28 mouse cellular contexts compared by ENCODE assay signal in genomic region chr17:71191063-71191462, GRCm38 (mm10). TPM values are rescaled to one million over a fixed set of nuclear protein-coding genes. Genes with fewer than 3 reads are reported as not detected.
DNase-seq lines count a peak whose midpoint lies in the region; ATAC-seq and TF ChIP-seq lines count a peak whose summit lies in the region.
"Had no signal": no experiment of that assay in that cellular context is flagged by ENCODE, and none has a peak within 500 bp of the region (broad histone marks: within the 10 kb centered on the region; RNA-seq: fewer than 3 reads in every experiment).

No protein-coding gene starts in this region.

- H3K4me1 ChIP-seq in liver, adult 2 months (ENCODE audit: control insufficient read depth, insufficient read depth, low read length), result peaks cover 38% of the 10 kb centered on the region
- peaks cover 17% of the 10 kb centered on the region; the same call in 1 of the 2 replicates for H3K4me1 ChIP-seq in lung, postnatal 0 days (ENCODE audit: insufficient read depth, low read depth, low read length)
- peaks cover 36% of the 10 kb centered on the region for H3K4me1 ChIP-seq in lung, adult 2 months (ENCODE audit: control insufficient read depth, insufficient read depth, low read length)
- H3K4me1 ChIP-seq in intestine, postnatal 0 days (replicated peaks; ENCODE audit: control insufficient read depth, insufficient read depth, low read length), result no peaks in the 10 kb centered on the region; the same call in 1 of the 2 replicates
- H3K4me1 ChIP-seq in small intestine, adult 2 months (ENCODE audit: control insufficient read depth, insufficient read depth, insufficient read length, low read length), result peaks cover 28% of the 10 kb centered on the region; the same call in 1 of the 2 replicates

- DNase-seq in liver, adult 2 months (ENCODE audit: extremely low read depth, low read depth, low spot score), result peak; percentile 74
- DNase-seq in liver, result no peak
- DNase-seq in lung, postnatal 0 days (ENCODE audit: low spot score), result no peak
- DNase-seq in lung, adult 2 months, result no peak
- DNase-seq in layer of hippocampus, adult 2 months (ENCODE audit: low spot score in 2 of 2), result no peak
- no peak for DNase-seq in retina, embryonic 14.5 days (ENCODE audit: low spot score)
- DNase-seq: adrenal gland, adult 2 months; adrenal gland, postnatal 14 days; cerebellum, adult 11 months; cerebellum, adult 2 months; cerebellum, adult 9-11 months; cerebellum, postnatal 36 days; embryo, embryonic 11 days; gastrocnemius, postnatal 10 days; gastrocnemius, postnatal 36 days; heart, adult 2 months; heart, postnatal 14 days; heart, postnatal 4 days had no signal

- no peak overlapping the region for H3K4me3 ChIP-seq in liver, adult 2 months (ENCODE audit: insufficient read depth, low read depth, low read length)
- no peak overlapping the region for H3K4me3 ChIP-seq in lung, postnatal 0 days (ENCODE audit: low read depth, low read length)
- no peak overlapping the region for H3K4me3 ChIP-seq in lung, adult 2 months (replicated peaks; ENCODE audit: extremely low read depth, low read depth, low read length)
- no peak overlapping the region for H3K4me3 ChIP-seq in intestine, postnatal 0 days (ENCODE audit: low read depth, low read length)
- H3K4me3 ChIP-seq in small intestine, adult 2 months (ENCODE audit: low read depth, low read length), result no peak overlapping the region
- no peak overlapping the region for H3K4me3 ChIP-seq in layer of hippocampus, adult 2 months
- H3K4me3 ChIP-seq: embryonic facial prominence, embryonic 10.5 days; embryonic facial prominence, embryonic 13.5 days; erythroblast, embryonic 14.5 days; forebrain, embryonic 12.5 days; heart, adult 2 months; heart, embryonic 10.5 days; heart, embryonic 13.5 days; hindbrain, embryonic 15.5 days had no signal

- no peaks in the 10 kb centered on the region for H3K9me3 ChIP-seq in lung, postnatal 0 days (ENCODE audit: low read length)
- H3K9me3 ChIP-seq in intestine, postnatal 0 days (ENCODE audit: control insufficient read depth), result no peaks in the 10 kb centered on the region
- H3K9me3 ChIP-seq: forebrain, embryonic 12.5 days; hindbrain, embryonic 15.5 days had no signal

- H3K36me3 ChIP-seq in liver, adult 2 months (ENCODE audit: control insufficient read depth, insufficient read depth, low read length), result no peaks in the 10 kb centered on the region
- H3K36me3 ChIP-seq in lung, postnatal 0 days (ENCODE audit: insufficient read depth, low read length), result no peaks in the 10 kb centered on the region
- no peaks in the 10 kb centered on the region for H3K36me3 ChIP-seq in intestine, postnatal 0 days (ENCODE audit: control insufficient read depth, insufficient read depth)
- H3K36me3 ChIP-seq in small intestine, adult 2 months (ENCODE audit: control insufficient read depth, insufficient read depth, low read length), result no peaks in the 10 kb centered on the region
- H3K36me3 ChIP-seq: embryonic facial prominence, embryonic 13.5 days; forebrain, embryonic 12.5 days; heart, embryonic 10.5 days; heart, embryonic 13.5 days; hindbrain, embryonic 15.5 days had no signal

- TF ChIP-seq CTCF in liver, adult 2 months (IDR thresholded peaks at IDR 0.05; ENCODE audit: low read depth, low read length), result no peak
- no peak for TF ChIP-seq CTCF in lung, postnatal 0 days (IDR thresholded peaks at IDR 0.05)
- TF ChIP-seq CTCF in lung, adult 2 months (IDR thresholded peaks at IDR 0.05; ENCODE audit: insufficient read depth, low read length), result no peak
- no peak for TF ChIP-seq CTCF in intestine, postnatal 0 days (IDR thresholded peaks at IDR 0.05; ENCODE audit: low read depth)
- no peak for TF ChIP-seq CTCF in small intestine, adult 2 months (IDR thresholded peaks at IDR 0.05; ENCODE audit: extremely low read depth, insufficient read length, insufficient replicate concordance, low read depth, low read length)
- no peak for TF ChIP-seq CTCF in layer of hippocampus, adult 2 months (conservative IDR thresholded peaks at IDR 0.05)

- peaks cover 48% of the 10 kb centered on the region for H3K79me2 ChIP-seq in liver, adult 2 months (ENCODE audit: control insufficient read depth, insufficient read depth, low read length)

- H3K9ac ChIP-seq in liver, adult 2 months (ENCODE audit: low read depth, low read length), result peak overlapping the region; percentile 55
- H3K9ac ChIP-seq in lung, postnatal 0 days (replicated peaks; ENCODE audit: low read depth), result no peak overlapping the region
- H3K9ac ChIP-seq in intestine, postnatal 0 days (ENCODE audit: low read depth, low read length), result no peak overlapping the region
- H3K9ac ChIP-seq: embryonic facial prominence, embryonic 13.5 days; forebrain, embryonic 12.5 days; heart, embryonic 13.5 days; hindbrain, embryonic 15.5 days had no signal

- no peak for ATAC-seq in lung, postnatal 0 days
- peak; percentile 55 for ATAC-seq in intestine, postnatal 0 days
- ATAC-seq: forebrain, embryonic 16.5 days had no signal

- H3K27me3 ChIP-seq in liver, adult 2 months (ENCODE audit: control insufficient read depth, insufficient read depth, low read length), result no peaks in the 10 kb centered on the region
- no peaks in the 10 kb centered on the region for H3K27me3 ChIP-seq in lung, postnatal 0 days (replicated peaks; ENCODE audit: insufficient read depth, low read length)
- H3K27me3 ChIP-seq in intestine, postnatal 0 days (replicated peaks; ENCODE audit: control insufficient read depth, insufficient read depth, low read length), result no peaks in the 10 kb centered on the region
- no peaks in the 10 kb centered on the region for H3K27me3 ChIP-seq in small intestine, adult 2 months (ENCODE audit: control insufficient read depth, insufficient read depth, low read length)
- H3K27me3 ChIP-seq: embryonic facial prominence, embryonic 13.5 days; forebrain, embryonic 12.5 days; heart, embryonic 13.5 days; hindbrain, embryonic 15.5 days had no signal

- WGBS in liver, adult 2 months, result 74% methylated on average over 2 of the region's 2 CpGs
- WGBS in lung, postnatal 0 days, result 84% methylated on average over 2 of the region's 2 CpGs
- WGBS in lung, adult 2 months, result 74% methylated on average over 2 of the region's 2 CpGs
- WGBS in intestine, postnatal 0 days, result 86% methylated on average over 2 of the region's 2 CpGs
- WGBS in small intestine, adult 2 months, result 64% methylated on average over 2 of the region's 2 CpGs

- no peak for TF ChIP-seq EP300 in lung, postnatal 0 days (IDR thresholded peaks at IDR 0.05)

- H3K4me2 ChIP-seq in lung, postnatal 0 days (replicated peaks; ENCODE audit: low read depth, low read length), result peak overlapping the region; percentile 17; the same call in 1 of the 2 replicates
- peak overlapping the region; percentile 37 for H3K4me2 ChIP-seq in intestine, postnatal 0 days (replicated peaks; ENCODE audit: low read depth)
- H3K4me2 ChIP-seq: embryonic facial prominence, embryonic 13.5 days; forebrain, embryonic 12.5 days; heart, embryonic 13.5 days; hindbrain, embryonic 15.5 days had no signal

- TF ChIP-seq POLR2A in liver, adult 2 months (IDR thresholded peaks at IDR 0.05; ENCODE audit: extremely low read depth, insufficient read depth, low read length), result no peak
- no peak for TF ChIP-seq POLR2A in lung, adult 2 months (IDR thresholded peaks at IDR 0.05; ENCODE audit: borderline replicate concordance, extremely low read depth, low read depth, low read length)
- TF ChIP-seq POLR2A in small intestine, adult 2 months (IDR thresholded peaks at IDR 0.05; ENCODE audit: low read depth, low read length), result no peak

- peak overlapping the region; percentile 66 for H3K27ac ChIP-seq in liver, adult 2 months (replicated peaks; ENCODE audit: insufficient read depth, low read depth, low read length)
- H3K27ac ChIP-seq in lung, postnatal 0 days (ENCODE audit: low read length), result no peak overlapping the region
- H3K27ac ChIP-seq in intestine, postnatal 0 days (ENCODE audit: low read depth, low read length), result peak overlapping the region; percentile 81; the same call in 1 of the 2 replicates
- peak overlapping the region; percentile 96 for H3K27ac ChIP-seq in small intestine, adult 2 months (ENCODE audit: insufficient read depth, low read depth, low read length)
- H3K27ac ChIP-seq in layer of hippocampus, adult 2 months, result no peak overlapping the region
- H3K27ac ChIP-seq: embryonic facial prominence, embryonic 10.5 days; forebrain, embryonic 12.5 days; heart, adult 2 months; heart, embryonic 10.5 days; heart, embryonic 13.5 days; hindbrain, embryonic 15.5 days had no signal

RNA-seq across cellular contexts. Expression of gene Lpin2, which starts 8.7 kb away (rescaled TPM):
- 314 and 342 TPM in 2 replicates for total RNA-seq in liver, adult 2 months (2014; rRNA removed)
- polyA plus RNA-seq in liver, adult 2 months (2012; rRNA removed), result 22.4 and 24.9 TPM in 2 replicates
- polyA plus RNA-seq in lung, postnatal 0 days (2015; fragmentation: Nextera tagmentation; extraction: Ambion mirVana), result 54.1 and 65.8 TPM in 2 replicates
- polyA plus RNA-seq in lung, adult 2 months (2012; rRNA removed), result 51.2 and 55.8 TPM in 2 replicates
- 22.2 and 24.8 TPM in 2 replicates for polyA plus RNA-seq in intestine, postnatal 0 days (2015; fragmentation: Nextera tagmentation; extraction: Ambion mirVana)
- polyA plus RNA-seq in small intestine, adult 2 months (2012; rRNA removed), result 7.7 and 39.8 TPM in 2 replicates
- total RNA-seq in layer of hippocampus, adult 2 months (2021), result 100 to 1,000 TPM in 1 of 2 experiments, 10 to 100 TPM in 1; 95.8 to 109 TPM

Comparison
In these comparisons a context has a peak if more than half of its experiments do, and no peak if none do; other contexts are left out.
1. H3K27ac ChIP-seq: peak in liver, adult 2 months (single experiment), intestine, postnatal 0 days (single experiment) and small intestine, adult 2 months (single experiment); none in lung, postnatal 0 days (single experiment) and layer of hippocampus, adult 2 months (single experiment).